Mouse (Mus musculus) forebrain, embryonic 14.5 days (tissue): ENCODE data around the gene Ncapg2. TPM values are rescaled to one million over a fixed set of nuclear protein-coding genes. Genes with fewer than 3 reads are reported as not detected.

Experiments
- ATAC-seq: fragments of 200-750 bp; cut with Nextera tagmentation; 2 replicates; pipeline ENCODE4 v1.8.0; 2017; ENCODE audit warnings: mild to moderate bottlenecking, moderate library complexity
- DNase-seq: peaks from one replicate; pipeline ENCODE4 v3.0.0-alpha.2; 2015; ENCODE audit warnings: low spot score
- H3K27ac ChIP-seq: fragments of 300-500 bp; sonication (generic); 2 replicates; pipeline ENCODE4 v1.5.1; 2014; ENCODE audit warnings: low read depth, mild to moderate bottlenecking, control low read depth, low read length, moderate library complexity
- H3K27me3 ChIP-seq: fragments of 300-500 bp; sonication (generic); replicated peaks from 2 replicates; pipeline ENCODE4 v1.6.1; 2014; ENCODE audit warnings: low read length, control low read depth, mixed read lengths; ENCODE audit not compliant: control insufficient read depth, insufficient read depth
- H3K36me3 ChIP-seq: fragments of 300-500 bp; sonication (generic); 2 replicates; pipeline ENCODE4 v1.6.1; 2014; ENCODE audit warnings: low read length, control low read depth; ENCODE audit not compliant: control insufficient read depth, insufficient read depth
- H3K4me1 ChIP-seq: fragments of 300-500 bp; sonication (generic); 2 replicates; pipeline ENCODE4 v1.6.1; 2014; ENCODE audit warnings: antibody characterized with exemption, low read length, control low read depth; ENCODE audit not compliant: control insufficient read depth, insufficient read depth
- H3K4me2 ChIP-seq: fragments of 300-500 bp; sonication (generic); 2 replicates; pipeline ENCODE4 v1.6.1; 2014; ENCODE audit warnings: mild to moderate bottlenecking, control low read depth, low read length
- H3K4me3 ChIP-seq: fragments of 300-500 bp; sonication (generic); 2 replicates; pipeline ENCODE4 v1.5.1; 2014; ENCODE audit warnings: low read depth, low read length, control low read depth
- H3K9ac ChIP-seq: fragments of 300-500 bp; sonication (generic); 2 replicates; pipeline ENCODE4 v1.6.1; 2014; ENCODE audit warnings: mild to moderate bottlenecking, low read length, control low read depth, moderate library complexity
- H3K9me3 ChIP-seq: fragments of 300-500 bp; sonication (generic); replicated peaks from 2 replicates; pipeline ENCODE4 v1.6.1; 2016; ENCODE audit warnings: low read length, control low read depth, mixed read lengths; ENCODE audit not compliant: control insufficient read depth
- whole genome bisulfite sequencing: fragments of 180-500 bp; shearing (Covaris S2); extraction: QIAGEN DNeasy Blood & Tissue Kit; methylation state at CpG from one replicate; pipeline ENCODE4 v1.1.7; 2014; 5-methylcytosine and 5-hydroxymethylcytosine counted together
- polyA plus RNA-seq: library from polyadenylated mRNA; unstranded; fragments of >200 nt; fragmentation: Nextera tagmentation; extraction: Ambion mirVana; gene quantifications from 2 replicates; pipeline ENCODE4 v1.2.1, GENCODE M21; 2014

Ncapg2 gene
- polyA plus RNA-seq, 1 experiment from 2014 or later = 19.7 TPM

DNA sequence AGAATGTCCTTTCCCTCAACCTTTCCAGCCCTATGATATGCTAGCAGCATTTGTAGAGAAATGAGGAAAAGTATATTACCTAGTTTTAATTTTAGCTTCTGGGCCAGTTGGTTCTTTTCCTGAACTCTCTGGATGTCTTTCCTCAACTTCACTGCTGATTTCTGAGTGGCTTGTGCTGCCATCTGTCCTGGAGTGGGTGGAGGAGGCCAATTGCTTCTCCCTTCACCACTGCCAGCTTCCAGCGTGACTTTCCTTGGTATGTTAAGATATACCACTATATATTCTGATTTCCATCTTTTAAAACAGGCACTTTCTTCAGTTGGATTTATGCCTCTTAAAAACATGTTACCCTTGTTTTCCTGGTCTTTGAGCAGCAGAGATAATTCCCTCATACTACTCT, 63.1 kb downstream of the Ncapg2 start:
- ATAC-seq = no peak
- Histone ChIP-seq H3K4me2 (no peak overlapping the region), H3K4me3 (no peak overlapping the region), H3K4me1 (no peaks in the 10 kb centered on the region), H3K36me3 (0 out of 2 replicates have a peak, but pooled peaks cover 2% of the 10 kb centered on the region), H3K27me3 (no peaks in the 10 kb centered on the region), H3K27ac (no peak overlapping the region), H3K9me3 (no peaks in the 10 kb centered on the region), H3K9ac (no peak overlapping the region)
- no peak for DNase-seq
- 91% methylated on average over 1 of the region's 1 CpGs for WGBS

DNA sequence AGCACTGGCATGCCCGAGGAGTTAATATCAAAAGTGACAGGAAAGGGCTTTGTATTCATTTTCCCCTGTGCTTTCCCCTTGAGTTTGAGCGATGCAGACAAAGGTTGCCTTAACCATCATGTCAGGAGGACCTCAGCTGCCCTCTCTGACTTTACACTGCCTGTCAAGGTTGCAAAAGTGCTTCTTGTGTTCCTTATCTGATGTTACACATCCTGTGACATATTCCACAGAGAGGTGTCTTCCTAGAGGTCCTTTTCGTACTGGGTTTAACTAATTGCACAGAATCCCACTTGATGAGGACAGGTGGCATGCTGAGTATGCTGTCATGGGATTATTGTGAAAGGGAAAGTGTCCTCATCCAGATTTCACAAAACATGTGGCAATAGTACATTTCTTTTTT, 63.9 kb downstream of the Ncapg2 start:
- no peak overlapping the region for H3K4me2 ChIP-seq
- no peak overlapping the region for H3K4me3 ChIP-seq
- H3K27ac ChIP-seq = no peak overlapping the region
- H3K9me3 ChIP-seq = no peaks in the 10 kb centered on the region
- H3K36me3 ChIP-seq = 0 out of 2 replicates have a peak, but pooled peaks cover 2% of the 10 kb centered on the region
- 92% methylated on average over 3 of the region's 3 CpGs for whole genome bisulfite sequencing
- no peaks in the 10 kb centered on the region for H3K4me1 ChIP-seq
- H3K9ac ChIP-seq = no peak overlapping the region
- H3K27me3 ChIP-seq = no peaks in the 10 kb centered on the region
- DNase-seq = no peak
- ATAC-seq = no peak

- 85% methylated on average over 2 of the region's 2 CpGs for WGBS
- Histone ChIP-seq H3K27ac (no peak overlapping the region), H3K36me3 (no peaks in the 10 kb centered on the region), H3K4me3 (no peak overlapping the region), H3K27me3 (no peaks in the 10 kb centered on the region), H3K4me1 (no peaks in the 10 kb centered on the region), H3K9ac (no peak overlapping the region), H3K4me2 (no peak overlapping the region), H3K9me3 (no peaks in the 10 kb centered on the region)
- DNase-seq (no peak), ATAC-seq (no peak)
Observed at GRCm38 (mm10) chr12:116473264-116473663, 68.1 kb downstream of the Ncapg2 start.

GRCm38 (mm10) chr12:116473761-116474160, 68.6 kb downstream of the Ncapg2 start:
- Histone ChIP-seq H3K27me3 (no peaks in the 10 kb centered on the region), H3K4me2 (no peak overlapping the region), H3K27ac (no peak overlapping the region), H3K36me3 (no peaks in the 10 kb centered on the region), H3K4me1 (no peaks in the 10 kb centered on the region), H3K4me3 (no peak overlapping the region), H3K9me3 (no peaks in the 10 kb centered on the region), H3K9ac (no peak overlapping the region)
- ATAC-seq (no peak), DNase-seq (no peak)

GRCm38 (mm10) chr12:116474676-116475075, 69.5 kb downstream of the Ncapg2 start:
- Histone ChIP-seq H3K9me3 (no peaks in the 10 kb centered on the region), H3K27ac (no peak overlapping the region), H3K36me3 (no peaks in the 10 kb centered on the region), H3K4me1 (no peaks in the 10 kb centered on the region), H3K4me2 (no peak overlapping the region), H3K4me3 (no peak overlapping the region), H3K9ac (no peak overlapping the region), H3K27me3 (no peaks in the 10 kb centered on the region)
- WGBS = 75% methylated on average over 3 of the region's 3 CpGs
- DNase-seq (no peak), ATAC-seq (no peak)

DNA sequence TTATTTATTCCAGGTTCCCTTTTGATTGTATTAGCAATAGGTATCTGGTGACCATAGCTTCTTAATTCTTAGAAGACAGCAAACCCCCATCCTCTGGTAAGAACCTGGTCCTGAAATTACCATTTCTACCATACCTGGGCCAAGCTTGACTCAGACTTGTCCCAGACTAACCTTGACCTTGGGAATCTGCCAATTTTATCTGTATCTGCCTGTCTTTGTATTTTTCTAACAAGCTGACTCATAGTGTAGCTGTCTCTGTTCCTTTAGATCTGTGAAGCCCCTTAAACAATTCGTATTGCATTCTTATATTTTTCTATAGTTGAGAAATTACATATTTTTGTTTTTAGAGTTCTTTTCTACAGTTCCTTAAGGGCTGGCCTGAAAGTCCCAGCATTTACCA, 73.6 kb downstream of the Ncapg2 start:
- H3K4me2 ChIP-seq = no peak overlapping the region
- H3K4me1 ChIP-seq = no peaks in the 10 kb centered on the region
- WGBS = 80% methylated on average over 1 of the region's 1 CpGs
- H3K9ac ChIP-seq = no peak overlapping the region
- no peak for DNase-seq
- H3K27ac ChIP-seq = no peak overlapping the region
- no peak for ATAC-seq
- no peaks in the 10 kb centered on the region for H3K9me3 ChIP-seq
- H3K4me3 ChIP-seq = no peak overlapping the region
- no peaks in the 10 kb centered on the region for H3K36me3 ChIP-seq
- no peaks in the 10 kb centered on the region for H3K27me3 ChIP-seq

DNA sequence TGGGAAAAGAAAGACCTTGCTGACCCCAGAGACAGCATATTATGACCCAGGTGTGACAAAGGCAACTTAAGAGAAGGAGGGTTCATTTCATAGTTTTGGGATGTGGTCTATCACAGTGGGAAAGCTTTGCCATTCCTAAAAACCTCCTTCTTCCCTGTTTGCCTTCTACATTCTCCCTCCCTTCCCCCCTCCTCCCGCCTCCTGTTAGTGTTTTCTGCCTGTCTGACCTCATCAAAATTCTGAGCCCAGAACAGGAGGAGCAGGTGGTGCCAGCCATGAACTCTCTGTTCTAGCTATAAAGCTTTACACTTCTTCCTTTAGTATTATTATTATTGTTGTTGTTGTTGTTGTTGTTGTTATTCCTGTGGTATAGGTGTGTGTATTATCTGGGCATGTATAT, 76.7 kb downstream of the Ncapg2 start:
- Histone ChIP-seq H3K4me1 (peaks cover 5% of the 10 kb centered on the region), H3K9ac (no peak overlapping the region), H3K4me2 (no peak overlapping the region), H3K4me3 (no peak overlapping the region), H3K9me3 (no peaks in the 10 kb centered on the region), H3K27me3 (no peaks in the 10 kb centered on the region), H3K36me3 (no peaks in the 10 kb centered on the region), H3K27ac (no peak overlapping the region)
- DNase-seq (no peak), ATAC-seq (no peak)
- 86% methylated on average over 1 of the region's 1 CpGs for WGBS

- DNase-seq = no peak
- H3K9ac ChIP-seq = no peak overlapping the region
- H3K4me1 ChIP-seq = peaks cover 5% of the 10 kb centered on the region
- H3K4me2 ChIP-seq = no peak overlapping the region
- WGBS = 68% methylated on average over 2 of the region's 2 CpGs
- H3K36me3 ChIP-seq = no peaks in the 10 kb centered on the region
- H3K27me3 ChIP-seq = no peaks in the 10 kb centered on the region
- ATAC-seq = no peak
- H3K9me3 ChIP-seq = no peaks in the 10 kb centered on the region
- H3K27ac ChIP-seq = no peak overlapping the region
- H3K4me3 ChIP-seq = no peak overlapping the region
Observed at GRCm38 (mm10) chr12:116483581-116483980, 78.4 kb downstream of the Ncapg2 start.

DNA sequence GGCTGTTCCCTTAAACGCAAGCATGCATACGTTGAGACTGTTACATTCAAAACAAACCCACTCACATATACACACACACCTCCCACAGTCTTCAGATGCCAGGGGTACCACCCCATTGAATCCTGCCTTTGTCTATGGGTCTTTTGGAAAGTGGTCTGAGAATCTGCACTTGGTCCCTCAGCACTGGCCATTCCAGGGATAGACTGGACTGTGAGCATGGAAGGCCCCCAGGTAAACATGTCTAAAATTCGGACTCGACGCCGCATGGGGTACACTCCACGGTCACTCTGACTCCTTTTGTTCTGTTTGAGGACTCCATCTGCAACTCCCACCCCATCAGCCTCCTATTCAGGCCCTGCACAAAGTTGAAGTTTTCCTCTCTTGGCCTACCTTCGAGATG, 79.8 kb downstream of the Ncapg2 start:
- Histone ChIP-seq H3K9ac (peak overlapping the region; percentile 76; the same call in 1 of the 2 replicates), H3K4me2 (peak overlapping the region; percentile 90), H3K27ac (no peak overlapping the region), H3K9me3 (no peaks in the 10 kb centered on the region), H3K4me3 (peak overlapping the region; percentile 69), H3K36me3 (no peaks in the 10 kb centered on the region), H3K4me1 (peaks cover 5% of the 10 kb centered on the region), H3K27me3 (no peaks in the 10 kb centered on the region)
- no peak; the same call in 1 of the 2 replicates for ATAC-seq
- 77% methylated on average over 8 of the region's 8 CpGs for WGBS
- DNase-seq = no peak
